Mouse (Mus musculus): ENCODE measurements around the gene C1qtnf3.
"Not testable (repeated sequence)": the region's sequence is repeated elsewhere in the genome, so short reads cannot be mapped to it uniquely, and the experiment has no call there.

The C1qtnf3 gene

GRCm38 (mm10) chr15:10969439-10969838, 17.3 kb downstream of the C1qtnf3 start:
- Histone ChIP-seq H3K36me3 (ENCODE audit: insufficient read depth, low read length) (no peaks in the 10 kb centered on the region), H3K9me3 (ENCODE audit: low read length) (no peaks in the 10 kb centered on the region), H3K4me3 (replicated peaks; ENCODE audit: low read length) (no peak overlapping the region), H3K4me1 (replicated peaks; ENCODE audit: low read depth, low read length) (no peaks in the 10 kb centered on the region), H3K27me3 (ENCODE audit: insufficient read depth, low read length) (no peaks in the 10 kb centered on the region)
- no peak for TF ChIP-seq POU5F1 (IDR thresholded peaks at IDR 0.05; ENCODE audit: borderline replicate concordance, low read length)
- no peak for TF ChIP-seq CTCF (conservative IDR thresholded peaks at IDR 0.05; ENCODE audit: low read length)
- no peak for TF ChIP-seq NANOG (IDR thresholded peaks at IDR 0.05; ENCODE audit: borderline replicate concordance, low read length)

GRCm38 (mm10) chr15:10970777-10971176, 18.6 kb downstream of the C1qtnf3 start:
- Histone ChIP-seq H3K9me3 (ENCODE audit: low read length) (no peaks in the 10 kb centered on the region), H3K4me3 (replicated peaks; ENCODE audit: low read length) (no peak overlapping the region), H3K36me3 (ENCODE audit: insufficient read depth, low read length) (no peaks in the 10 kb centered on the region), H3K4me1 (replicated peaks; ENCODE audit: low read depth, low read length) (peaks cover 5% of the 10 kb centered on the region), H3K27me3 (ENCODE audit: insufficient read depth, low read length) (no peaks in the 10 kb centered on the region)
- TF ChIP-seq POU5F1 (IDR thresholded peaks at IDR 0.05; ENCODE audit: borderline replicate concordance, low read length) (no peak), NANOG (IDR thresholded peaks at IDR 0.05; ENCODE audit: borderline replicate concordance, low read length) (no peak), CTCF (conservative IDR thresholded peaks at IDR 0.05; ENCODE audit: low read length) (no peak)

GRCm38 (mm10) chr15:10977151-10977550, 25.0 kb downstream of the C1qtnf3 start:
- H3K27me3 ChIP-seq (ENCODE audit: insufficient read depth, low read length): no peaks in the 10 kb centered on the region
- no peaks in the 10 kb centered on the region for H3K9me3 ChIP-seq (ENCODE audit: low read length)
- no peak overlapping the region for H3K4me3 ChIP-seq (replicated peaks; ENCODE audit: low read length)
- H3K4me1 ChIP-seq (replicated peaks; ENCODE audit: low read depth, low read length): peaks cover 55% of the 10 kb centered on the region
- no peaks in the 10 kb centered on the region for H3K36me3 ChIP-seq (ENCODE audit: insufficient read depth, low read length)
- peak; percentile 97 for TF ChIP-seq NANOG (IDR thresholded peaks at IDR 0.05; ENCODE audit: borderline replicate concordance, low read length)
- TF ChIP-seq POU5F1 (IDR thresholded peaks at IDR 0.05; ENCODE audit: borderline replicate concordance, low read length): no peak

- Histone ChIP-seq H3K27me3 (ENCODE audit: insufficient read depth, low read length) (no peaks in the 10 kb centered on the region), H3K36me3 (ENCODE audit: insufficient read depth, low read length) (peaks cover 12% of the 10 kb centered on the region), H3K4me3 (replicated peaks; ENCODE audit: low read length) (peak overlapping the region; percentile 91), H3K9me3 (ENCODE audit: low read length) (no peaks in the 10 kb centered on the region), H3K4me1 (replicated peaks; ENCODE audit: low read depth, low read length) (peaks cover 80% of the 10 kb centered on the region)
- no peak for TF ChIP-seq POU5F1 (IDR thresholded peaks at IDR 0.05; ENCODE audit: borderline replicate concordance, low read length)
- TF ChIP-seq CTCF (conservative IDR thresholded peaks at IDR 0.05; ENCODE audit: low read length): no peak
Observed at GRCm38 (mm10) chr15:10980712-10981111, 28.6 kb downstream of the C1qtnf3 start.

DNA sequence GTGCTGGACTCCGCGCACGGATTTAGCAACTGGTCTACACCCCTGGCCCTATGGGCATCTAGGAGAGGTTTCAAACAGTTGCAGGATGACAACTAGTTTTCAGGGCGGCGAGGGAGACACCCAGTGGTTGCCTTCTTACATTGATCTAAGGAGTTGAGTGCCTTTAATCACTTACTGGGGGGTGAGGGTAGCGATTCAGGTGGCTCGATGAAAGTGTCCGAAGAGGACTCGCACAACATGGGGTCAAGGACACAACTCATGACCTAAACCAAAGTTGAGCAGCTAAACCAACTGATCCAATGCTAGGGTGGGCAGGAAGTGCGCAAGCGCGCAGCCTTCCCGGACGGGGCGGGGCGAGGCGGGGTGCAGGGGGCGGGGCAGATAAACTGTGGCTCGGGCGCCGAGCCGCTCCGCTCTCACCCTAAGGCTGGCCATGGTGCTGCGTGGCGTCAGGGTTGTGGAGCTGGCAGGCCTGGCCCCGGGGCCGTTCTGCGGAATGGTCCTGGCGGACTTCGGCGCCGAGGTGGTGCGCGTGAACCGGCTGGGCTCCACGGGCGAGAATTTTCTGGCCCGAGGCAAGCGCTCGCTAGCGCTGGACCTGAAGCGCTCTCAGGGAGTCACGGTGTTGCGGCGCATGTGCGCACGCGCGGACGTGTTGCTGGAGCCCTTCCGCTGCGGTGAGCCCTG, 29.4 kb downstream of the C1qtnf3 start, which contains the start of gene Amacr:
Amacr (plus strand) TSS at position 380 of the 687 bp plus-strand sequence.
- H3K4me1 ChIP-seq (replicated peaks; ENCODE audit: low read depth, low read length): peaks cover 80% of the 10 kb centered on the region
- H3K36me3 ChIP-seq (ENCODE audit: insufficient read depth, low read length): peaks cover 16% of the 10 kb centered on the region
- H3K4me3 ChIP-seq (replicated peaks; ENCODE audit: low read length): peak within 1 kb of the TSS; percentile 91
- no peaks in the 10 kb centered on the region for H3K27me3 ChIP-seq (ENCODE audit: insufficient read depth, low read length)
- no peaks in the 10 kb centered on the region for H3K9me3 ChIP-seq (ENCODE audit: low read length)
- TF ChIP-seq CTCF (conservative IDR thresholded peaks at IDR 0.05; ENCODE audit: low read length) (no peak), NANOG (IDR thresholded peaks at IDR 0.05; ENCODE audit: borderline replicate concordance, low read length) (peak; percentile 38; the same call in 1 of the 2 replicates), POU5F1 (IDR thresholded peaks at IDR 0.05; ENCODE audit: borderline replicate concordance, low read length) (no peak)

DNA sequence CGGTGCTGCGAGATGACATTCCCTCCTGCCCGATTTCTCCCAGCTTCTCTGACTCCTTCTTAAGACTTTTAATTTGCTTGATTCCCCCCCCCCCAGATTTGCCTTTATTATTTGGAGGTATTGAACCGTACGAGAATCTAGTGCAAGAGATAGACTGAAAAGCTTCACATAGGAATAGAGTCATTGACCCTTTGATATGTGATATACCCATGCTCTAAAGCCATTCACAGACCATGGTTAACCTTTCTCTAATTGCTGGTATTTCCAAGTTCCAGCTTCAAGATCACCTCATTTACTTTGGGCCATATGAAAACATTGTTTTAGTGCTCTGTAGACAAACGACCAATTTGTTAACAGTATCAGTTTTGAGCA, 29.9 kb downstream of the C1qtnf3 start:
- TF ChIP-seq NANOG (IDR thresholded peaks at IDR 0.05; ENCODE audit: borderline replicate concordance, low read length) (no peak), CTCF (conservative IDR thresholded peaks at IDR 0.05; ENCODE audit: low read length) (no peak), POU5F1 (IDR thresholded peaks at IDR 0.05; ENCODE audit: borderline replicate concordance, low read length) (no peak)
- Histone ChIP-seq H3K36me3 (ENCODE audit: insufficient read depth, low read length) (peaks cover 18% of the 10 kb centered on the region), H3K27me3 (ENCODE audit: insufficient read depth, low read length) (no peaks in the 10 kb centered on the region), H3K9me3 (ENCODE audit: low read length) (no peaks in the 10 kb centered on the region), H3K4me3 (replicated peaks; ENCODE audit: low read length) (peak overlapping the region; percentile 91), H3K4me1 (replicated peaks; ENCODE audit: low read depth, low read length) (peaks cover 81% of the 10 kb centered on the region)

DNA sequence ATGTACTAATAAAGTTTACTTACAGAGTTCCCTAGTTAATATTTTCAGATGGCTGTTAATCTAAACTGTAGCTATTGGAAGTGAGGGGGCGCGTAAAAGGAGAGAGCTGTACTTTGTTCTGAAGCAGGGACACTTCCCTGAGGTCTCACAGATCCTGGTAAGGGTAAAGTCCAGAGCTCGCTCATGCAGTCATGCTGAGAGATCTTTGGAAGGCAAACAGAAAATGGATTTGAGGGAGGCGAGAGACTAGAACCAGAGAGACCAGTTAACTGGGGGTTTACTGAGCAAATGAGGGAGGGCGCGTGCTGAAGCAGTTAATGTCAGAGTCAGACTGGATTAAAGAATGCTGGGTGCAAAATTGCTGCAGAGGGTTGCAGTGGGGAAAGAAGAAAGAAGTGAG, 33.6 kb downstream of the C1qtnf3 start:
- Histone ChIP-seq H3K4me1 (replicated peaks; ENCODE audit: low read depth, low read length) (peaks cover 59% of the 10 kb centered on the region), H3K9me3 (ENCODE audit: low read length) (no peaks in the 10 kb centered on the region), H3K36me3 (ENCODE audit: insufficient read depth, low read length) (peaks cover 31% of the 10 kb centered on the region), H3K4me3 (replicated peaks; ENCODE audit: low read length) (no peak overlapping the region), H3K27me3 (ENCODE audit: insufficient read depth, low read length) (no peaks in the 10 kb centered on the region)
- TF ChIP-seq CTCF (conservative IDR thresholded peaks at IDR 0.05; ENCODE audit: low read length) (no peak), NANOG (IDR thresholded peaks at IDR 0.05; ENCODE audit: borderline replicate concordance, low read length) (no peak), POU5F1 (IDR thresholded peaks at IDR 0.05; ENCODE audit: borderline replicate concordance, low read length) (no peak)

GRCm38 (mm10) chr15:10986477-10986876, 34.3 kb downstream of the C1qtnf3 start:
- H3K36me3 ChIP-seq (ENCODE audit: insufficient read depth, low read length): peaks cover 31% of the 10 kb centered on the region
- H3K4me3 ChIP-seq (replicated peaks; ENCODE audit: low read length); H3K27me3 ChIP-seq (ENCODE audit: insufficient read depth, low read length); H3K9me3 ChIP-seq (ENCODE audit: low read length): not testable (repeated sequence)
- H3K4me1 ChIP-seq (replicated peaks; ENCODE audit: low read depth, low read length): peaks cover 56% of the 10 kb centered on the region

DNA sequence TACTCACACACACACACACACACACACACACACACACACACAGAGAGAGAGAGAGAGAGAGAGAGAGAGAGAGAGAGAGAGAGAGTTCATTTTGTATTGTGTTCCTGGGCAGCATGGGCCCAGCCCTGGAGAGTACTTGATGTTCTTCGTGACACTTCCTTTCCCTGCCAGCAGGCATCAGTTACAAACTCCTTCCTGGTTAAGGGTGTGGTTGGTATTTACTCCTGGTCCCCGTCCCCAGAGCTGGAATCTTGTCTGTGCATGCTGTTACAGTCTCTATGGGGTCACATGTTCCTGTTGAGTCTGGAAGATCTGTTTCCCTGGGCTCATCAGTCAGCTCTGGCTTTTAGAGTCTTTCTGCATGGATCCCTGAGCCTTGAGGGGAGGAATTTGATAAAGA, 38.3 kb downstream of the C1qtnf3 start:
- H3K36me3 ChIP-seq (ENCODE audit: insufficient read depth, low read length): peaks cover 27% of the 10 kb centered on the region
- H3K27me3 ChIP-seq (ENCODE audit: insufficient read depth, low read length): no peaks in the 10 kb centered on the region
- no peaks in the 10 kb centered on the region for H3K9me3 ChIP-seq (ENCODE audit: low read length)
- no peak for TF ChIP-seq POU5F1 (IDR thresholded peaks at IDR 0.05; ENCODE audit: borderline replicate concordance, low read length)
- TF ChIP-seq CTCF (conservative IDR thresholded peaks at IDR 0.05; ENCODE audit: low read length): no peak
- no peak for TF ChIP-seq NANOG (IDR thresholded peaks at IDR 0.05; ENCODE audit: borderline replicate concordance, low read length)
- H3K4me3 ChIP-seq (replicated peaks; ENCODE audit: low read length): no peak overlapping the region
- H3K4me1 ChIP-seq (replicated peaks; ENCODE audit: low read depth, low read length): peaks cover 28% of the 10 kb centered on the region

Measured in E14TG2a.4 (cell line).